Mouse (Mus musculus): ENCODE measurements around the gene Ywhab. TPM values are rescaled to one million over a fixed set of nuclear protein-coding genes. Genes with fewer than 3 reads are reported as not detected.

Ywhab gene
- polyA plus RNA-seq (2014; fragmentation: Nextera tagmentation; extraction: Ambion mirVana), result 316 and 319 TPM in 2 replicates

DNA sequence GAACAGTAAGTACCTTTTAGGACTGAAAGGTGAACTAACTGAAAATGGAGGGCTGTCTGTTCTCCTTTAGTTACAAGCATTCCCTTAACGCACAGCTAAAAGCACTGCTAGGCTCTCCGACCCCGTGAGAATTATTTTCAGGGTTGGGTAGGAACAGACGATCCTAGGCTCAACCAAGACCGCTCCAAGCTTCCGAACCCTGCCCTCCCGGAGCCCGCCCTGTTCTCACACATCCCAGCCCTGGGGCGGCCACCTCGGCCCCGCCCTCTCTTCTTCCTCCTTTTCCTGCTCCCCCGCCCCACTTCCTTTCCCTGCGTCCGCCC, at the start of gene Ywhab:
Gene Ywhab (plus strand): TSS at position 307 of the 323 bp plus-strand sequence.
- TF ChIP-seq CTCF (IDR thresholded peaks at IDR 0.05; ENCODE audit: low read depth), result no peak
- Histone ChIP-seq H3K36me3 (ENCODE audit: insufficient read depth) (peaks cover 18% of the 10 kb centered on the region), H3K9ac (peak within 1 kb of the TSS; percentile 93), H3K27me3 (ENCODE audit: insufficient read depth, low read length) (no peaks in the 10 kb centered on the region), H3K27ac (ENCODE audit: low read depth) (peak within 1 kb of the TSS; percentile 96), H3K4me3 (ENCODE audit: low read depth, low read length) (peak within 1 kb of the TSS; percentile 96), H3K4me1 (ENCODE audit: insufficient read depth) (0 out of 2 replicates have a peak, but pooled peaks cover 5% of the 10 kb centered on the region), H3K4me2 (peak within 1 kb of the TSS; percentile 85), H3K9me3 (ENCODE audit: low read depth, low read length) (no peaks in the 10 kb centered on the region)
- ATAC-seq (ENCODE audit: insufficient read depth), result no peak
- no peak for DNase-seq
- 0% methylated on average over 12 of the region's 14 CpGs for WGBS

DNA sequence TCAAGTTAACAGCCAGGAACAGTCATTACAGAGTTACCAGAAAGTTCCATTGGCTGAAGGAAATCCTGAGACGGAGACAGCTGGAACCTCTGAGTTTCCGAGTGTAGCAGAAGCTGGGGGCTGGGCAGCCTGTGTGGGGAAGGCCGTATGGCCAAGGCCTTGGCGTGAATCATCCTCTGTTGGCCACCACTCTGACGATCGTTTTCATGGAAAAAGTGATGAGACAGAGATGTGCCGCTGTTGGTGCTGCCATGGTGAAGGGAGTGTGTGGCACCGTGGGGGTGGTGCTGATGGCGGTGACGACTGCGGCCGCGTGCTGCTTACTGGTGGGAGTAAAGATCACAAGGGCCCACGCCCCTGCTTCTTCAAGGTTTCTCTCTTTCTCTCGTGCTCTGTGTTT, 48.5 kb upstream of the Ywhab start:
- Histone ChIP-seq H3K27ac (ENCODE audit: low read depth) (no peak overlapping the region), H3K27me3 (ENCODE audit: insufficient read depth, low read length) (no peaks in the 10 kb centered on the region), H3K9ac (no peak overlapping the region), H3K4me1 (ENCODE audit: insufficient read depth) (no peaks in the 10 kb centered on the region), H3K4me3 (ENCODE audit: low read depth, low read length) (no peak overlapping the region), H3K4me2 (no peak overlapping the region), H3K9me3 (ENCODE audit: low read depth, low read length) (no peaks in the 10 kb centered on the region), H3K36me3 (ENCODE audit: insufficient read depth) (no peaks in the 10 kb centered on the region)
- ATAC-seq (ENCODE audit: insufficient read depth), result no peak
- WGBS, result 66% methylated on average over 15 of the region's 15 CpGs
- TF ChIP-seq CTCF (IDR thresholded peaks at IDR 0.05; ENCODE audit: low read depth), result no peak
- DNase-seq, result no peak

DNA sequence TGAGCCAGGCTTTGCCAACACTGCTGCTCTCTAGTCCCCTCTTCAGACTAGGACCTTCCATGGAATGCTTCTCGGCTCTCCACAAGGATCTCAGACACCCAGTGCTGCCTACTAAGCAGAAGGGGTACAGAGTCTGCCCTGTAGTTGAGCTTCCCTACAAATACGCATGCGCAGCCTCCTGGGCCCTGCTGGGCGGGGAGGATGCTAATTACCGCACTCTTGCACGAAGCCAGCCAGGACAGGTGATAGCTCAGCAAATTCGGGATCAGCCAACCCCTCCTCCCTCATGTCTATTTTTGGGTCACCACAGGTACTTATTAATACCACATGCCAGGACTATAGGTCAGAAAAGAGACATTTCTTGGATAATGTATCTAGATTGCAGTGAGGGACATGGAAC, 46.8 kb upstream of the Ywhab start:
- H3K36me3 ChIP-seq (ENCODE audit: insufficient read depth), result no peaks in the 10 kb centered on the region
- no peak overlapping the region for H3K27ac ChIP-seq (ENCODE audit: low read depth)
- no peak for DNase-seq
- H3K9ac ChIP-seq, result no peak overlapping the region
- WGBS, result 67% methylated on average over 7 of the region's 7 CpGs
- no peaks in the 10 kb centered on the region for H3K9me3 ChIP-seq (ENCODE audit: low read depth, low read length)
- H3K4me3 ChIP-seq (ENCODE audit: low read depth, low read length), result no peak overlapping the region
- no peak overlapping the region for H3K4me2 ChIP-seq
- H3K27me3 ChIP-seq (ENCODE audit: insufficient read depth, low read length), result no peaks in the 10 kb centered on the region
- TF ChIP-seq CTCF (IDR thresholded peaks at IDR 0.05; ENCODE audit: low read depth), result no peak
- no peaks in the 10 kb centered on the region for H3K4me1 ChIP-seq (ENCODE audit: insufficient read depth)
- ATAC-seq (ENCODE audit: insufficient read depth), result no peak

DNA sequence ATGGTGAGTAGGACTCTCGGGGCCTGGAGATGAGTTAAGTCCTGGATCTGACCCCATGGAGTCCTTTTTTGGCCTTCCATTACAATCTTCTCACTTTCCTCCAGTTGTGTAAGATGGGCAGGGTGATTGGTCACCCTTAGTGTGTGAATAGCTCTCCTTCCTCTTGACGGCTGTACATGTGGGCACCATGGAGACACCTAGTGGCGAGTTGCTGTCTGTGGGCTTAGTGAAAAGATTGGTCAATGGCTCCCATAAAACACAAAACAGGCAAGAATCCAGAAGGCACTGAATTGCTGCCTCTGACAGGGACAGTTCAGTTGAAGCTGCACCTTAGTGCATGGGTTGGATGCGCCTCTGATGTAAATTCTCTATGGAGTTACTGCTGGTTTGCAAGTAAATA, 43.0 kb upstream of the Ywhab start:
- peak; percentile 86 for TF ChIP-seq CTCF (IDR thresholded peaks at IDR 0.05; ENCODE audit: low read depth)
- H3K27me3 ChIP-seq (ENCODE audit: insufficient read depth, low read length), result no peaks in the 10 kb centered on the region
- no peaks in the 10 kb centered on the region for H3K9me3 ChIP-seq (ENCODE audit: low read depth, low read length)
- DNase-seq (peak; percentile 83), ATAC-seq (ENCODE audit: insufficient read depth) (peak; percentile 28; the same call in 1 of the 2 replicates)
- no peak overlapping the region for H3K9ac ChIP-seq
- WGBS, result 21% methylated on average over 4 of the region's 4 CpGs
- H3K4me1 ChIP-seq (ENCODE audit: insufficient read depth), result no peaks in the 10 kb centered on the region
- H3K27ac ChIP-seq (ENCODE audit: low read depth), result no peak overlapping the region
- H3K4me3 ChIP-seq (ENCODE audit: low read depth, low read length), result no peak overlapping the region
- no peak overlapping the region for H3K4me2 ChIP-seq
- H3K36me3 ChIP-seq (ENCODE audit: insufficient read depth), result no peaks in the 10 kb centered on the region

DNA sequence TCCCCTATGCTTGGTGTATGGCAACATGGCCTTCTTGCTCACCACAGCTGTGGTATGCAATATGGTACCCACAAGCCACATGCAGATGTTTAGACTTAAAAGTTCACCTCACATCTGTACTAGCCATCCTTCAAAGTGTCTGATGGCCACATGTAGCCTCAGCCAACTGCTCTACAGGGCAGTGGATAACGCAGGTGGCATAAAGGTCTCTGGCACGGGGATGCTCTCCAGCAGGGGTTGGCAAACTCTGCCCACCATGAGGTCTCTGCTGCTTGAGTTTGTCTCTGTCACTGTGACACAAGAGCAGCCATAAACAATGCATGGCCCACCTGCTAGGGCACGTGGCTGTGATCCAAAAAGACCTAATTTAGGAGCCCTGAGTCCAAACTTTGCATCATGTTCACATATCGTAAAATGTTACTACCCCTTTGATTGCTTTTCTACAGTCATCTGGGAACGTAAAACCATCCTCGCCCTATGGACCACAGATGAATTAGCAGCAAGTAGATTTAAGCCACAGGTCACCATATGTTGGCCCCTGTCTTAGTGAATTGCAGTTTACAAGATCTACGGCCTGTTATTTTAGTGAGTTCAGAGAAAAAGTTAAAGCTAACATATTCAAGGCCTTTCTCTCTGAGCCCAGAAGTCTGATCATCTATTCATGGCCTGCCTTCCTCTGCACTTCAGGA, 41.0 kb upstream of the Ywhab start:
- H3K36me3 ChIP-seq (ENCODE audit: insufficient read depth), result no peaks in the 10 kb centered on the region

DNA sequence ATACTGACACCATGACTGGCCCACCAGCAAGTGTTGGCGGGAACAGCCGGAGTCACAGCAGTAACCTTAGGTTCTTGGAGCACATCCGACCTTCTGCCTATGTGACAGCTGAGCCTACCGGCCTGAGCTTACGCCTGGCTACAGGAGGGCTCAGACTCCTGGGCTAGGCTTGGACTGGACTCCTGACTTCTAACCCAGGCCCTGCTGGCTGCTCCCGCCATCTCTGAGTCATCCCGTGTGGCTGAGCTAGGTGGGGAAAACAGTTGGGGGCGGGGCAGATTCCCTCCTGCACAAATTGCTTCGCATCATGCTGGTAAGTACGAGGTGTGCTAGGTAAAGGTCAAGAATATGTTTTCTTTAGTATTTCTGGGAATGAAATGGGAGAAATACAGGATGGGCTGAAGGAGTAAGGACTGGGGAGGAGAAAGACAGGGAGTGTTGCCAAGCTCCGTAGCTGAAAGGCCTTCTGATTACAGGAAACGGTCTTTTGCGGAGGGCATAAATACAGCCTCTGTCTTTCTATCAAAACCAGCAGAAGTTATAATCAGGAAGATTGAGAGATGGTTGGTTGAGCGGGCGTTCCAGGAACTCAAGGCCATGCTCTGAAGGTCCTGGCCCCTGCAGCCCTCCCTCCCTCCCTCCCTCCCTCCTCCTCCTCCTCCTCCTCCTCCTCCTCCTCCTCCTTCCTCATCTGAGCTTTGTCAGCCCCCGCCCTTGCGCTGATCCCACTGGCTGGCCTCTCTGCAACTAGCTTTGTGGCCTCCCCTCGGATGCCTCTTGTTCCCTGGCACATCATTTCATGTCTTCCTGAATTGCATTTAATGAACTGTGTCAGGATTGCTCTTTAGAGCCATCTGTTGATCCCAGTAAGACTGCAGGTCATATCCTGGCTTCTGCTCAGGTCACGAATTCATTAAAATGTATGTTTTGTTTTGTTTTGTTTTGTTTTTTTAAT, 29.9 kb upstream of the Ywhab start:
- WGBS, result 47% methylated on average over 19 of the region's 19 CpGs

More for the DNA sequence above, 41.0 kb upstream of the Ywhab start:
- H3K4me2 ChIP-seq, result no peak overlapping the region
- H3K27ac ChIP-seq (ENCODE audit: low read depth), result no peak overlapping the region
- ATAC-seq (ENCODE audit: insufficient read depth) (no peak), DNase-seq (no peak)
- no peaks in the 10 kb centered on the region for H3K27me3 ChIP-seq (ENCODE audit: insufficient read depth, low read length)
- peaks cover 7% of the 10 kb centered on the region; the same call in 1 of the 2 replicates for H3K9me3 ChIP-seq (ENCODE audit: low read depth, low read length)
- H3K4me3 ChIP-seq (ENCODE audit: low read depth, low read length), result no peak overlapping the region
- H3K4me1 ChIP-seq (ENCODE audit: insufficient read depth), result no peaks in the 10 kb centered on the region
- no peak for TF ChIP-seq CTCF (IDR thresholded peaks at IDR 0.05; ENCODE audit: low read depth)
- 58% methylated on average over 7 of the region's 7 CpGs for WGBS
- no peak overlapping the region for H3K9ac ChIP-seq

DNA sequence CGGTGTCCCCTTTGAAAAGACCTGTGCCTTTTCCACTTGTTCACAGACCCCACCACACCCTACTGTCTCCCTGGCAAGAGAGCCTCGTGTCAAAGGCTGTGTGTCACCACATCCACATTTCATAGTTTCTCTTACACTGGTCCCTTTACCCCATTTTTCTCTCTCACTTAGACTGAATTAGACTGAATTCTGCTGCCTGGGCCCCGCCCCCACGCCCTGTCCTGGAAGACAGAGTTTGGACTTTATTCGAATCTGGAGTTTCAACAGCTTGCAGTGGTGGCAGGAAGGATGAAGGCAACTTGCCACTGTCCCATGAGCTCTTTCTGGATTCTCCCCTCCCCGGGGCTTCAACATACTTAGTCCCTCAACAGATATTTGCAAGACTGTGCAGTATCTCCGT, 29.1 kb upstream of the Ywhab start:
- no peak overlapping the region for H3K9ac ChIP-seq
- WGBS, result 49% methylated on average over 7 of the region's 7 CpGs
- H3K9me3 ChIP-seq (ENCODE audit: low read depth, low read length), result no peaks in the 10 kb centered on the region
- H3K4me3 ChIP-seq (ENCODE audit: low read depth, low read length), result no peak overlapping the region
- no peak overlapping the region for H3K4me2 ChIP-seq
- no peak for TF ChIP-seq CTCF (IDR thresholded peaks at IDR 0.05; ENCODE audit: low read depth)
- no peaks in the 10 kb centered on the region for H3K27me3 ChIP-seq (ENCODE audit: insufficient read depth, low read length)
- no peaks in the 10 kb centered on the region for H3K36me3 ChIP-seq (ENCODE audit: insufficient read depth)
- no peak overlapping the region for H3K27ac ChIP-seq (ENCODE audit: low read depth)
- peak; percentile 16 for DNase-seq
- no peaks in the 10 kb centered on the region for H3K4me1 ChIP-seq (ENCODE audit: insufficient read depth)
- ATAC-seq (ENCODE audit: insufficient read depth), result peak; percentile 25; the same call in 1 of the 2 replicates

More for the DNA sequence above, 29.9 kb upstream of the Ywhab start:
- no peak for TF ChIP-seq CTCF (IDR thresholded peaks at IDR 0.05; ENCODE audit: low read depth)
- Histone ChIP-seq H3K36me3 (ENCODE audit: insufficient read depth) (no peaks in the 10 kb centered on the region), H3K4me3 (ENCODE audit: low read depth, low read length) (no peak overlapping the region), H3K4me2 (peak overlapping the region; percentile 5; the same call in 1 of the 2 replicates), H3K27me3 (ENCODE audit: insufficient read depth, low read length) (no peaks in the 10 kb centered on the region), H3K27ac (ENCODE audit: low read depth) (peak overlapping the region; percentile 55; the same call in 1 of the 2 replicates), H3K9me3 (ENCODE audit: low read depth, low read length) (no peaks in the 10 kb centered on the region), H3K4me1 (ENCODE audit: insufficient read depth) (no peaks in the 10 kb centered on the region), H3K9ac (no peak overlapping the region)
- ATAC-seq (ENCODE audit: insufficient read depth) (peak; percentile 87), DNase-seq (peak; percentile 81)

Data from lung, embryonic 14.5 days (tissue).